Mouse (Mus musculus) spleen, postnatal 36 days (tissue): ENCODE data around the gene Acsm4.

Experiments used
- DNase-seq, 2 experiments: peaks; one replicate each; pipeline ENCODE4 v3.0.0; 2022; ENCODE audit warnings: low spot score in 2 of 2, mixed read lengths in 1 of 2

The Acsm4 gene

GRCm38 (mm10) chr7:119762166-119762697, 72.4 kb downstream of the Acsm4 start:
- DNase-seq: no peak
